Mouse (Mus musculus) bone marrow, adult 2 months (tissue): ENCODE data around the gene Rsph6a. TPM values are rescaled to one million over a fixed set of nuclear protein-coding genes. Genes with fewer than 3 reads are reported as not detected.
"Not testable (repeated sequence)": the region's sequence is repeated elsewhere in the genome, so short reads cannot be mapped to it uniquely, and the experiment has no call there.

Source experiments
- H3K27ac ChIP-seq: fragments of 200-500 bp; 2 replicates; pipeline ENCODE4 v1.5.1; 2012; ENCODE audit warnings: low read depth, mild to moderate bottlenecking, control low read depth, inconsistent platforms, low read length; ENCODE audit not compliant: control insufficient read depth, poor library complexity, insufficient read depth
- H3K4me1 ChIP-seq: fragments of 200-500 bp; 2 replicates; pipeline ENCODE4 v1.6.1; 2011; ENCODE audit warnings: low read length; ENCODE audit not compliant: control insufficient read depth, insufficient read depth
- H3K4me3 ChIP-seq: fragments of 200-500 bp; replicated peaks from 2 replicates; pipeline ENCODE3; 2011; ENCODE audit warnings: mild to moderate bottlenecking, low read depth, low read length, control low read depth; ENCODE audit not compliant: control insufficient read depth
- CTCF ChIP-seq: fragments of 200-500 bp; IDR thresholded peaks from 2 replicates; pipeline ENCODE4 v1.5.1; 2011; ENCODE audit warnings: low read length, control low read depth; ENCODE audit not compliant: control insufficient read depth, insufficient read depth
- POLR2A ChIP-seq: fragments of 200-500 bp; IDR thresholded peaks from 2 replicates; pipeline ENCODE4 v1.6.1; 2011; ENCODE audit warnings: low read depth, mild to moderate bottlenecking, control low read depth, low read length, borderline replicate concordance; ENCODE audit not compliant: control insufficient read depth
- WGBS: fragments of 180-500 bp; shearing (Covaris S2); methylation state at CpG from one replicate; pipeline ENCODE4 v1.1.7; 2018; 5-methylcytosine and 5-hydroxymethylcytosine counted together
- polyA plus RNA-seq: library from polyadenylated mRNA; stranded (reverse); fragments of >200 nt; gene quantifications from 2 replicates; pipeline ENCODE4 v1.2.4, GENCODE M21; 2011; ENCODE audit warnings: low replicate concordance; ENCODE audit not compliant: missing spikeins, insufficient read depth, insufficient read length

Gene Rsph6a
- polyA plus RNA-seq, 1 experiment, result not detected

GRCm38 (mm10) chr7:19069500-19069899 lies 15.0 kb downstream of the Rsph6a start:
- Histone ChIP-seq H3K27ac (no peak overlapping the region), H3K4me3 (no peak overlapping the region), H3K4me1 (no peaks in the 10 kb centered on the region)
- 42% methylated on average over 3 of the region's 3 CpGs for WGBS
- TF ChIP-seq CTCF, result peak; percentile 65
- TF ChIP-seq POLR2A, result no peak

DNA sequence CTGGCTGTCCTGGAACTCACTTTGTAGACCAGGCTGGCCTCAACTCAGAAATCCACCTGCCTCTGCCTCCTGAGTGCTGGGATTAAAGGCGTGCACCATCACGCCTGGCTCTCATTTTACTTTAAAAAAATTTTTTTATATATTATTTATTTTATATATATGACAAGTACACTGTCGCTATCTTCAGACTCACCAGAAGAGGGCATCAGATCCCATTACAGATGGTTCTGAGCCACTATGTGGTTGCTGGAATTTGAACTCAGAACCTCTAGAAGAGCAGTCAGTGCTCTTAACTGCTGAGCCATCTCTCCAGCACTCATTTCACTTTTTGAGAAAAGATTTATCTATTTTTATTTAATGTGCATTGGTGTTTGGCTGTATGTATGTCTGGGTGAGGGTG lies 16.5 kb downstream of the Rsph6a start:
- 18% methylated on average over 3 of the region's 3 CpGs for WGBS
- H3K4me1 ChIP-seq, H3K4me3 ChIP-seq, H3K27ac ChIP-seq: not testable (repeated sequence)

DNA sequence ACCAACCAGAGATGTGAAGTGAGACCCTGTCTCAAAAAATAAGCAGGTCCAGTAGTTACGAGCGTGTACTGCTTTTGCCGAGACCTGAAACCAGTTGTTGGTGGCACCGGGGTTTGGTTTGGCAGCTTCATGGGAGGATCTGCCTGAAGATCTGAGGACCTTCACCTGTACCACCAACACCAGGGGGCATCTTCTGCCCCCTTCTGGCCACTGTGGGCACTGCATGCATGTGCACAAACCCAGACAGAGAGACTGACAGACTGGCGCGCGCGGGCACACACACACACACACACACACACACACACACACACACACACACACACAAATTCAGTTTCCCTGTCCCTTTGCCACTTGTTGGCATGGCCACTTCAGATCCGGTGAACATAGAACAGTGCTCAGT lies 19.0 kb downstream of the Rsph6a start:
- TF ChIP-seq CTCF (peak; percentile 59; the same call in 1 of the 2 replicates), POLR2A (no peak)
- no peak overlapping the region for H3K4me3 ChIP-seq
- H3K27ac ChIP-seq, result no peak overlapping the region
- peaks cover 10% of the 10 kb centered on the region for H3K4me1 ChIP-seq
- 78% methylated on average over 9 of the region's 9 CpGs for WGBS

GRCm38 (mm10) chr7:19074494-19074893 lies 20.0 kb downstream of the Rsph6a start:
- Histone ChIP-seq H3K27ac (no peak overlapping the region), H3K4me3 (no peak overlapping the region), H3K4me1 (peaks cover 10% of the 10 kb centered on the region)
- no peak for TF ChIP-seq POLR2A
- no peak for TF ChIP-seq CTCF
- 94% methylated on average over 6 of the region's 6 CpGs for WGBS

- no peak for TF ChIP-seq CTCF
- no peak for TF ChIP-seq POLR2A
- Histone ChIP-seq H3K27ac (no peak overlapping the region), H3K4me3 (peak overlapping the region; percentile 64), H3K4me1 (peaks cover 10% of the 10 kb centered on the region)
- WGBS, result 53% methylated on average over 5 of the region's 5 CpGs
These were observed 20.7 kb downstream of the Rsph6a start for GRCm38 (mm10) chr7:19075231-19075630.

DNA sequence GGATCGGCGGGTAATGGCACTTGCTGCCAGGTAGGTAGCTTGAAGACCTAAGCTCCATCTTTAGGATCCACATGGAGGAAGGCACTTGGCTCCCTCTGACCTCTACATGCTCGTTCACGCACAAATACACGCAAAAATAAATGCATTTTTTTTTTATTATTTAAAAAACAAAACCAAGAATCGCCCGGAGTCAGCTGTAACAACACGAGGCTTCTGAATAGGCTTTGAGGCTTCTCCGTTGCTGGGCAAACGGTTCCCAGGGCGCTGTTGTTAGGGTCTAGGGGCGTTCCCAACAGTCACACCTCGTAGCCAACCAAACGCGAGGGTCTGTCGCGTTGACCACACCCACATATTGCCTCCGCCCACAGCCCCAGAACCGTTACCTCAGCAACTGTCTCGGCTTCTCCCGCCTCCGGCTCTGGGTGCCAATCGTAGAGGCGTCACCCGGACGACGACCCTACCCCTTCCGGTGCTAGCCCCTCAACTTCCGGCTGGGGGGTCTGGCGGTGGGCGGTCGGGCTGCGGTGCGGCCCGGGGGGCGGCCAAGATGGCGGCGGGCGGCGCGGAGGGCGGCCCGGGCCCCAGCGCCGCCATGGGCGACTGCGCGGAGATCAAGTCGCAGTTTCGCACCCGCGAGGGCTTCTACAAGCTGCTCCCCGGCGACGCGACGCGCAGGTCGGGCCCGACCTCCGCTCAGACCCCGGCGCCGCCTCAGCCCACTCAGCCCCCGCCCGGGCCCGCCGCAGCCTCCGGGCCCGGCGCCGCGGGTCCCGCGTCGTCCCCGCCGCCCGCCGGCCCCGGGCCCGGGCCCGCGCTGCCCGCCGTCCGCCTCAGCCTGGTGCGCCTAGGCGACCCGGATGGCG lies 21.5 kb downstream of the Rsph6a start, which contains the start of gene Dmwd:
Gene Dmwd, plus strand, starts transcription at position 505 of the 863 bp plus-strand sequence.
- 1% methylated on average over 91 of the region's 91 CpGs for whole genome bisulfite sequencing
- TF ChIP-seq CTCF (no peak), POLR2A (no peak; the same call in 1 of the 2 replicates)
- Histone ChIP-seq H3K27ac (peak within 1 kb of the TSS; percentile 40; the same call in 1 of the 2 replicates), H3K4me1 (peaks cover 10% of the 10 kb centered on the region), H3K4me3 (peak within 1 kb of the TSS; percentile 64)

DNA sequence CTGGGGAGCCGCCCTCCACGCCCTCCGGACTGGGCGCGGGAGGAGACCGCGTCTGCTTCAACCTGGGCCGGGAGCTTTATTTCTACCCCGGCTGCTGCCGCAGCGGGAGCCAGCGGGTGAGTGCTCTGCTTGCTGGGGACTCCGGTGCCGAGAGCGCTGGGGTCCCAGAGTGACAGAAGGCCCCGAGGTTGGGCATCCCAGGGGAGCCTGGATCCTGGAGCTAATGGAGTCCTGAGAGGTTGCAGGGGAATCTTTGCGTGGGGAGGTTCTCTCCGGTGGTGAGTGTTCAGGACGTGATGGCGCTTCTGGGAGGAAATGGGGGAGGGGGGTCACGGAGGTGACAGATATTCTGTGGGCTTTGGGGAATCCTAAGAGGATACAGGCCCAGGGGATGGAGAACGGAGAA lies 22.1 kb downstream of the Rsph6a start:
- TF ChIP-seq CTCF (no peak), POLR2A (no peak)
- WGBS, result under 1% methylated on average over 22 of the region's 22 CpGs
- peak overlapping the region; percentile 40; the same call in 1 of the 2 replicates for H3K27ac ChIP-seq
- peak overlapping the region; percentile 44 for H3K4me3 ChIP-seq
- H3K4me1 ChIP-seq, result peaks cover 10% of the 10 kb centered on the region

- 2% methylated on average over 14 of the region's 14 CpGs for WGBS
- Histone ChIP-seq H3K27ac (no peak overlapping the region), H3K4me3 (peak overlapping the region; percentile 52), H3K4me1 (peaks cover 10% of the 10 kb centered on the region)
- TF ChIP-seq POLR2A, result 0 out of 2 replicates have a peak, but pooled peaks have one; percentile 31
- TF ChIP-seq CTCF, result 0 out of 2 replicates have a peak, but pooled peaks have one; percentile 14
These were observed 23.3 kb downstream of the Rsph6a start for GRCm38 (mm10) chr7:19077761-19078160.
